In the genomic region with DNA sequence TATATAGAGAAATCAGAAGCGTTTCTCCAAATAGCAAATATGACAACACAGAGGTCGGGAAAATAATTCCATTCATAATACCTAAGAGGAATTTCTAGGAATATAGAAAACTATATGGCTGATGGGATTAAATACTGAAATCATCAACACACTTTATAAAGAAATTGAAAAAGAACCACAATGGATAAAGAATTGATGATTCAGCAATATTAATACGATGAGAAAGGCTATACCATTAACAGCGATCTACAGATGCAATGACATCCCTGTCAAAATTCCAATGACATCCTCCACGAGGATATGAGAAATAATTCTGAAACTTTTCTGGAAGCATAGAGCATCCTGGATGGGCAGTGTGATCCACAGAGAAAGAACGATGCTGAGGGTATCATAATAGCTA, we compare ENCODE assay signal across 25 mouse cellular contexts.
"Had no signal": no experiment of that assay in that cellular context is flagged by ENCODE, and none has a peak within 500 bp of the region (broad histone marks: within the 10 kb centered on the region; RNA-seq: fewer than 3 reads in every experiment).

No protein-coding gene starts in this region.

- H3K9ac ChIP-seq: embryonic facial prominence, embryonic 12.5 days; embryonic facial prominence, embryonic 13.5 days; embryonic facial prominence, embryonic 15.5 days; forebrain, embryonic 12.5 days; forebrain, embryonic 13.5 days; forebrain, embryonic 15.5 days; forebrain, postnatal 0 days had no signal

- H3K4me2 ChIP-seq: embryonic facial prominence, embryonic 12.5 days; embryonic facial prominence, embryonic 13.5 days; embryonic facial prominence, embryonic 15.5 days; forebrain, embryonic 12.5 days; forebrain, embryonic 13.5 days; forebrain, embryonic 15.5 days had no signal

- H3K9me3 ChIP-seq: embryonic facial prominence, embryonic 10.5 days; embryonic facial prominence, embryonic 12.5 days; embryonic facial prominence, embryonic 13.5 days; embryonic facial prominence, embryonic 15.5 days; forebrain, embryonic 10.5 days; forebrain, embryonic 12.5 days; forebrain, embryonic 13.5 days; forebrain, embryonic 15.5 days; heart, embryonic 10.5 days had no signal

- H3K4me3 ChIP-seq: embryonic facial prominence, embryonic 10.5 days; embryonic facial prominence, embryonic 12.5 days; embryonic facial prominence, embryonic 13.5 days; embryonic facial prominence, embryonic 15.5 days; erythroblast, embryonic 14.5 days; forebrain, embryonic 10.5 days; forebrain, embryonic 12.5 days; forebrain, embryonic 13.5 days; forebrain, embryonic 15.5 days; gastrocnemius, adult 2 months; heart, adult 2 months; heart, embryonic 10.5 days had no signal

- DNase-seq: cerebellum, adult 9-11 months; cerebellum, postnatal 10 days; cerebellum, postnatal 14 days; cerebellum, postnatal 25 days; cerebellum, postnatal 36 days; embryo, embryonic 11 days; forebrain, postnatal 0 days; gastrocnemius, adult 2 months; gastrocnemius, postnatal 10 days; gastrocnemius, postnatal 14 days; gastrocnemius, postnatal 25 days; gastrocnemius, postnatal 36 days; heart, adult 11 months; heart, adult 18-20 months; heart, adult 2 months had no signal

- H3K27ac ChIP-seq: embryonic facial prominence, embryonic 10.5 days; embryonic facial prominence, embryonic 12.5 days; embryonic facial prominence, embryonic 13.5 days; embryonic facial prominence, embryonic 15.5 days; forebrain, embryonic 10.5 days; forebrain, embryonic 12.5 days; forebrain, embryonic 13.5 days; forebrain, embryonic 15.5 days; gastrocnemius, adult 2 months; heart, adult 2 months; heart, embryonic 10.5 days had no signal

- H3K27me3 ChIP-seq: embryonic facial prominence, embryonic 12.5 days; forebrain, embryonic 12.5 days; forebrain, embryonic 13.5 days; forebrain, embryonic 15.5 days had no signal

- H3K36me3 ChIP-seq: embryonic facial prominence, embryonic 10.5 days; embryonic facial prominence, embryonic 12.5 days; embryonic facial prominence, embryonic 13.5 days; embryonic facial prominence, embryonic 15.5 days; forebrain, embryonic 10.5 days; forebrain, embryonic 12.5 days; forebrain, embryonic 15.5 days; heart, embryonic 10.5 days had no signal

- H3K4me1 ChIP-seq: embryonic facial prominence, embryonic 12.5 days; embryonic facial prominence, embryonic 13.5 days; embryonic facial prominence, embryonic 15.5 days; forebrain, embryonic 10.5 days; forebrain, embryonic 12.5 days; forebrain, embryonic 13.5 days; forebrain, embryonic 15.5 days; heart, embryonic 10.5 days had no signal
